Mouse (Mus musculus): ENCODE measurements around the gene Olfr394. TPM values are rescaled to one million over a fixed set of nuclear protein-coding genes. Genes with fewer than 3 reads are reported as not detected.
"Not testable (repeated sequence)": the region's sequence is repeated elsewhere in the genome, so short reads cannot be mapped to it uniquely, and the experiment has no call there.

Olfr394 gene
- total RNA-seq (2015; ENCODE audit: low replicate concordance) (not detected in 2 replicates), total RNA-seq (2017; ENCODE audit: low replicate concordance) (under 0.01 TPM in 1 of 2 replicates, not detected in the other)

DNA sequence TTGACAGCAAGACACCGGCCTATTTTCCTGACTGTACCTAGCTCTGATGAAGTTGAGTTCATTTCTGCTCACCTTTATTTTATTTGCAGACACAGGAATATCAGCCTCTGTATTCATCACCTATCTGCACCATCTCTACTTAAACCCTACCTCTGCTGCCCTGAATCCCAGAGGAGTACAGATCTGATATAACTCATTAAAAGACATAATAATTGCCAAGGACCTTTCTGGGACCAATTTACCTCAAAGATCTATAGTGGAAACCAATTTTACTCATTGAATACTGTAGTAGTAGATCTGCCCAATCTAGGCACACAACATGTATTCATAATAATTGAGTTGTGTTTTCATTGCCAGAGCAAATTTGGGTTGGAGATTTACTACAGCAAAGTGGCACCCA is at the start of gene Olfr394:
TSS of gene Olfr394 (minus strand) at position 101 of the 400 bp plus-strand sequence.
- ATAC-seq (replicated peaks; ENCODE audit: low FRiP score, poor library complexity, severe bottlenecking): no peak

DNA sequence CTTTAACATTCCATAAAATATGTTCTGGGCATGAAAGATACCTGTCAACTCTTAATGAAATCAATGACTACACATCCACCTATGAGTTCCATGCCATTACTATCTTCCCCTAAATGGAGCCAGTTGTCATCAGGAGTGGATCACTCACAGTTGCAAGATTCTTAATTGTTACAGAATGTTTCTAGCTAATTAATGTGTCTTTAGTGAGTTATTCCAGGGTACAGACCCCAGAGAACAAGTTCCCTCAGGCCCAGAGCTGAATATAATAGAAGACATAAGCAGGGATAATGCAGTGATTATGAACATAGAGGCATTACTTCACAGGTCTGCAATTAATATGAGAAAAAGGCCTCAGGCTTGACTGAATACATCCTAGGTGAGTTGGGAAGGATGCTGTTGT is 45.8 kb upstream of the Olfr394 start, which contains the start of gene Olfr23:
TSS of gene Olfr23 (plus strand) at position 301 of the 400 bp plus-strand sequence.
- ATAC-seq (replicated peaks; ENCODE audit: low FRiP score, poor library complexity, severe bottlenecking): no peak

DNA sequence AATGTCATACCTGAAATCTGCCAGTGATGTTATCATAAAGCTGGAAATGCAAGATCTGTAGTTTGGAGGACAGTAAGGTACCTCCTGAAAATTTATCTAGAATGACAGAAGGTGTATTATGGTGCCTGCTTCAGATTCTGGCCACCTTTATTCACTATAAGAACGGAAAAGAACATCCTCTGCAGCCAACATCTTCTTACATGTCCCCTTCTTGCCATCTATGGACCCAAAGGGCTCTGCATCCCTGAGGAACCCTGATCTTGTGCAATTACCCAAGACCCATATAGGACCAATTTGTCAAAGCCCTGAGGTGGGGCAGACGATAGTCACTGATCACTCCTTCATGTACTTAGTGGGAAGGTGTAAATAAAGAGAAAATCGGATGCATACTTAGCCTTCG is 18.6 kb upstream of the Olfr394 start, which contains the start of gene Olfr395:
TSS of gene Olfr395 (minus strand) at position 101 of the 400 bp plus-strand sequence.
- not testable (repeated sequence) for ATAC-seq (replicated peaks; ENCODE audit: low FRiP score, poor library complexity, severe bottlenecking)

DNA sequence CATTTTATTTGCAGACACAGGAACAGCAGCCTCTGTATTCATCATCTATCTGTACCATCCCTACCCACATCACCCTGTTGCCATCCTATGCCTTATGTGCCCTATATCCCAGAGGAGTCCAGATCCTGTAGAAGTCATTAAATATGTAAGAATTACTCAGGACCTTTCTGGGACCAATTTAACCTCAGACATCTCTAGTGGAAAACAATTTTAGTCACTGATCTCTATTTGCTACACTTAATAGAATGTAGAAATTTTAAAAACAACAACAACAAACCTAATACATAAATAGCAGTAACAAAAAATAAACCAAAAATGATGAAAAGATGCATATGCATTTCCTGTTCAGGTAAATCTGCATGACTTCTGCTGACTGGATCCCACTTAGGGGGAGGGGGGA is 39.2 kb downstream of the Olfr394 start, which contains the start of gene Olfr393:
TSS of gene Olfr393 (minus strand) at position 101 of the 400 bp plus-strand sequence.
- no peak for ATAC-seq (replicated peaks; ENCODE audit: low FRiP score, poor library complexity, severe bottlenecking)

Other genes starting within 250 kb of the Olfr394 start
- gene Zfp735, start 202.0 kb downstream of the Olfr394 start, total RNA-seq (2015; ENCODE audit: low replicate concordance): not detected in 2 replicates
- gene Zfp735, start 202.0 kb downstream of the Olfr394 start, total RNA-seq (2017; ENCODE audit: low replicate concordance): not detected in 2 replicates
- not detected in 2 replicates for gene Olfr389, start 110.1 kb downstream of the Olfr394 start, total RNA-seq (2015; ENCODE audit: low replicate concordance)
- not detected in 2 replicates for gene Olfr389, start 110.1 kb downstream of the Olfr394 start, total RNA-seq (2017; ENCODE audit: low replicate concordance)
- not detected in 2 replicates for gene Olfr390, start 107.8 kb downstream of the Olfr394 start, total RNA-seq (2015; ENCODE audit: low replicate concordance)
- not detected in 2 replicates for gene Olfr390, start 107.8 kb downstream of the Olfr394 start, total RNA-seq (2017; ENCODE audit: low replicate concordance)
- not detected in 2 replicates for gene Olfr391-ps, start 87.7 kb downstream of the Olfr394 start, total RNA-seq (2015; ENCODE audit: low replicate concordance)
- not detected in 2 replicates for gene Olfr391-ps, start 87.7 kb downstream of the Olfr394 start, total RNA-seq (2017; ENCODE audit: low replicate concordance)
- gene Olfr392, start 73.7 kb downstream of the Olfr394 start, total RNA-seq (2015; ENCODE audit: low replicate concordance): not detected in 2 replicates
- not detected in 2 replicates for gene Olfr392, start 73.7 kb downstream of the Olfr394 start, total RNA-seq (2017; ENCODE audit: low replicate concordance)
- not detected in 2 replicates for gene Olfr393, start 39.3 kb downstream of the Olfr394 start, total RNA-seq (2015; ENCODE audit: low replicate concordance)
- gene Olfr393, start 39.3 kb downstream of the Olfr394 start, total RNA-seq (2017; ENCODE audit: low replicate concordance): not detected in 2 replicates
- gene Olfr395, start 18.5 kb upstream of the Olfr394 start, total RNA-seq (2015; ENCODE audit: low replicate concordance): not detected in 2 replicates
- not detected in 2 replicates for gene Olfr395, start 18.5 kb upstream of the Olfr394 start, total RNA-seq (2017; ENCODE audit: low replicate concordance)
- gene Olfr23, start 45.9 kb upstream of the Olfr394 start, total RNA-seq (2015; ENCODE audit: low replicate concordance): not detected in 2 replicates
- not detected in 2 replicates for gene Olfr23, start 45.9 kb upstream of the Olfr394 start, total RNA-seq (2017; ENCODE audit: low replicate concordance)
- gene Olfr397, start 70.0 kb upstream of the Olfr394 start, total RNA-seq (2015; ENCODE audit: low replicate concordance): not detected in 2 replicates
- not detected in 2 replicates for gene Olfr397, start 70.0 kb upstream of the Olfr394 start, total RNA-seq (2017; ENCODE audit: low replicate concordance)
- gene Olfr398, start 99.6 kb upstream of the Olfr394 start, total RNA-seq (2015; ENCODE audit: low replicate concordance): not detected in 2 replicates
- not detected in 2 replicates for gene Olfr398, start 99.6 kb upstream of the Olfr394 start, total RNA-seq (2017; ENCODE audit: low replicate concordance)
- gene Olfr139, start 165.8 kb upstream of the Olfr394 start, total RNA-seq (2015; ENCODE audit: low replicate concordance): not detected in 2 replicates
- gene Olfr139, start 165.8 kb upstream of the Olfr394 start, total RNA-seq (2017; ENCODE audit: low replicate concordance): not detected in 2 replicates
- not detected in 2 replicates for gene Olfr399, start 165.8 kb upstream of the Olfr394 start, total RNA-seq (2015; ENCODE audit: low replicate concordance)
- gene Olfr399, start 165.8 kb upstream of the Olfr394 start, total RNA-seq (2017; ENCODE audit: low replicate concordance): not detected in 2 replicates
- gene Zfp616, start 179.2 kb upstream of the Olfr394 start, total RNA-seq (2015; ENCODE audit: low replicate concordance): not detected in 2 replicates
- not detected in 2 replicates for gene Zfp616, start 179.2 kb upstream of the Olfr394 start, total RNA-seq (2017; ENCODE audit: low replicate concordance)
- gene Olfr401, start 222.9 kb upstream of the Olfr394 start, total RNA-seq (2015; ENCODE audit: low replicate concordance): not detected in 2 replicates
- gene Olfr401, start 222.9 kb upstream of the Olfr394 start, total RNA-seq (2017; ENCODE audit: low replicate concordance): not detected in 2 replicates

Data from erythroid progenitor cell, adult 5-6 weeks (primary cell).